Mouse (Mus musculus): ENCODE measurements around the gene Lbhd1. TPM values are rescaled to one million over a fixed set of nuclear protein-coding genes. Genes with fewer than 3 reads are reported as not detected.
"Not testable (repeated sequence)": the region's sequence is repeated elsewhere in the genome, so short reads cannot be mapped to it uniquely, and the experiment has no call there.

The Lbhd1 gene
- polyA plus RNA-seq, 1 experiment from 2014 or later = 122 TPM

- Histone ChIP-seq H3K27me3 (ENCODE audit: control insufficient read depth, insufficient read depth, low read length) (no peaks in the 10 kb centered on the region), H3K27ac (replicated peaks; ENCODE audit: low read depth, low read length) (no peak overlapping the region), H3K36me3 (replicated peaks; ENCODE audit: control insufficient read depth, insufficient read depth, low read depth, low read length) (peaks cover 6% of the 10 kb centered on the region), H3K4me3 (ENCODE audit: low read depth, low read length) (no peak overlapping the region), H3K4me2 (ENCODE audit: low read depth, low read length) (no peak overlapping the region), H3K9ac (replicated peaks; ENCODE audit: low read length) (no peak overlapping the region), H3K9me3 (replicated peaks; ENCODE audit: control insufficient read depth, low read length) (no peaks in the 10 kb centered on the region), H3K4me1 (ENCODE audit: control insufficient read depth, insufficient read depth, low read length) (no peaks in the 10 kb centered on the region)
- no peak for ATAC-seq (replicated peaks; ENCODE audit: insufficient number of reproducible peaks, low FRiP score, low TSS enrichment, low read depth)
- no peak for DNase-seq (ENCODE audit: low spot score)
- 91% methylated on average over 9 of the region's 9 CpGs for WGBS
Observed at GRCm38 (mm10) chr19:8895397-8895960, 11.9 kb downstream of the Lbhd1 start.

- not testable (repeated sequence) for H3K36me3 ChIP-seq (replicated peaks; ENCODE audit: control insufficient read depth, insufficient read depth, low read depth, low read length); H3K9me3 ChIP-seq (replicated peaks; ENCODE audit: control insufficient read depth, low read length); H3K27me3 ChIP-seq (ENCODE audit: control insufficient read depth, insufficient read depth, low read length); DNase-seq (ENCODE audit: low spot score); H3K4me2 ChIP-seq (ENCODE audit: low read depth, low read length); H3K4me1 ChIP-seq (ENCODE audit: control insufficient read depth, insufficient read depth, low read length); H3K9ac ChIP-seq (replicated peaks; ENCODE audit: low read length); ATAC-seq (replicated peaks; ENCODE audit: insufficient number of reproducible peaks, low FRiP score, low TSS enrichment, low read depth); H3K27ac ChIP-seq (replicated peaks; ENCODE audit: low read depth, low read length); H3K4me3 ChIP-seq (ENCODE audit: low read depth, low read length)
- WGBS = 85% methylated on average over 5 of the region's 5 CpGs
Observed at GRCm38 (mm10) chr19:8896231-8896630, 12.7 kb downstream of the Lbhd1 start.

GRCm38 (mm10) chr19:8897211-8897864 lies 13.8 kb downstream of the Lbhd1 start:
- ATAC-seq (replicated peaks; ENCODE audit: insufficient number of reproducible peaks, low FRiP score, low TSS enrichment, low read depth) (peak; percentile 19), DNase-seq (ENCODE audit: low spot score) (peak; percentile 47)
- not testable (repeated sequence) for H3K9me3 ChIP-seq (replicated peaks; ENCODE audit: control insufficient read depth, low read length); H3K4me1 ChIP-seq (ENCODE audit: control insufficient read depth, insufficient read depth, low read length); H3K27me3 ChIP-seq (ENCODE audit: control insufficient read depth, insufficient read depth, low read length); H3K36me3 ChIP-seq (replicated peaks; ENCODE audit: control insufficient read depth, insufficient read depth, low read depth, low read length)
- Histone ChIP-seq H3K9ac (replicated peaks; ENCODE audit: low read length) (peak overlapping the region; percentile 46), H3K4me3 (ENCODE audit: low read depth, low read length) (peak overlapping the region; percentile 80), H3K27ac (replicated peaks; ENCODE audit: low read depth, low read length) (peak overlapping the region; percentile 56; the same call in 1 of the 2 replicates), H3K4me2 (ENCODE audit: low read depth, low read length) (peak overlapping the region; percentile 44)
- 22% methylated on average over 21 of the region's 21 CpGs for WGBS

- ATAC-seq (replicated peaks; ENCODE audit: insufficient number of reproducible peaks, low FRiP score, low TSS enrichment, low read depth) = peak; percentile 98
- WGBS = under 1% methylated on average over 53 of the region's 53 CpGs
- H3K4me1 ChIP-seq (ENCODE audit: control insufficient read depth, insufficient read depth, low read length) = no peaks in the 10 kb centered on the region
Observed at GRCm38 (mm10) chr19:8897865-8898495, 14.4 kb downstream of the Lbhd1 start, which contains the start of gene Ganab. TSS of gene Ganab (plus strand) at chr19:8898071.

GRCm38 (mm10) chr19:8898576-8898975 lies 15.0 kb downstream of the Lbhd1 start:
- H3K27ac ChIP-seq (replicated peaks; ENCODE audit: low read depth, low read length) = peak overlapping the region; percentile 78; the same call in 1 of the 2 replicates
- 12% methylated on average over 13 of the region's 13 CpGs for WGBS
- H3K9ac ChIP-seq (replicated peaks; ENCODE audit: low read length) = peak overlapping the region; percentile 81
- H3K9me3 ChIP-seq (replicated peaks; ENCODE audit: control insufficient read depth, low read length) = no peaks in the 10 kb centered on the region
- H3K4me3 ChIP-seq (ENCODE audit: low read depth, low read length) = peak overlapping the region; percentile 80
- no peaks in the 10 kb centered on the region for H3K27me3 ChIP-seq (ENCODE audit: control insufficient read depth, insufficient read depth, low read length)
- H3K4me1 ChIP-seq (ENCODE audit: control insufficient read depth, insufficient read depth, low read length) = no peaks in the 10 kb centered on the region
- H3K4me2 ChIP-seq (ENCODE audit: low read depth, low read length) = peak overlapping the region; percentile 72
- DNase-seq (ENCODE audit: low spot score) = no peak
- peaks cover 3% of the 10 kb centered on the region for H3K36me3 ChIP-seq (replicated peaks; ENCODE audit: control insufficient read depth, insufficient read depth, low read depth, low read length)
- 0 out of 2 replicates have a peak, but pooled peaks have one; percentile 1 for ATAC-seq (replicated peaks; ENCODE audit: insufficient number of reproducible peaks, low FRiP score, low TSS enrichment, low read depth)

More at GRCm38 (mm10) chr19:8897865-8898495, 14.4 kb downstream of the Lbhd1 start, which contains the start of gene Ganab:
- no peaks in the 10 kb centered on the region for H3K9me3 ChIP-seq (replicated peaks; ENCODE audit: control insufficient read depth, low read length)
- peak within 1 kb of the TSS; percentile 72 for H3K4me2 ChIP-seq (ENCODE audit: low read depth, low read length)
- peak within 1 kb of the TSS; percentile 78 for H3K27ac ChIP-seq (replicated peaks; ENCODE audit: low read depth, low read length)
- peak; percentile 99 for DNase-seq (ENCODE audit: low spot score)
- no peaks in the 10 kb centered on the region for H3K27me3 ChIP-seq (ENCODE audit: control insufficient read depth, insufficient read depth, low read length)
- peak within 1 kb of the TSS; percentile 81 for H3K9ac ChIP-seq (replicated peaks; ENCODE audit: low read length)
- peak within 1 kb of the TSS; percentile 80 for H3K4me3 ChIP-seq (ENCODE audit: low read depth, low read length)
- H3K36me3 ChIP-seq (replicated peaks; ENCODE audit: control insufficient read depth, insufficient read depth, low read depth, low read length) = peaks cover 3% of the 10 kb centered on the region

- 68% methylated on average over 3 of the region's 3 CpGs for WGBS
- H3K27ac ChIP-seq (replicated peaks; ENCODE audit: low read depth, low read length) = no peak overlapping the region
- DNase-seq (ENCODE audit: low spot score) (no peak), ATAC-seq (replicated peaks; ENCODE audit: insufficient number of reproducible peaks, low FRiP score, low TSS enrichment, low read depth) (no peak)
- peak overlapping the region; percentile 80 for H3K4me3 ChIP-seq (ENCODE audit: low read depth, low read length)
- H3K36me3 ChIP-seq (replicated peaks; ENCODE audit: control insufficient read depth, insufficient read depth, low read depth, low read length) = peaks cover 3% of the 10 kb centered on the region
- peak overlapping the region; percentile 72 for H3K4me2 ChIP-seq (ENCODE audit: low read depth, low read length)
- peak overlapping the region; percentile 81 for H3K9ac ChIP-seq (replicated peaks; ENCODE audit: low read length)
- H3K4me1 ChIP-seq (ENCODE audit: control insufficient read depth, insufficient read depth, low read length) = no peaks in the 10 kb centered on the region
- no peaks in the 10 kb centered on the region for H3K27me3 ChIP-seq (ENCODE audit: control insufficient read depth, insufficient read depth, low read length)
- H3K9me3 ChIP-seq (replicated peaks; ENCODE audit: control insufficient read depth, low read length) = no peaks in the 10 kb centered on the region
Observed at GRCm38 (mm10) chr19:8899079-8899478, 15.5 kb downstream of the Lbhd1 start.

- no peak for ATAC-seq (replicated peaks; ENCODE audit: insufficient number of reproducible peaks, low FRiP score, low TSS enrichment, low read depth)
- H3K27ac ChIP-seq (replicated peaks; ENCODE audit: low read depth, low read length) = no peak overlapping the region
Observed at GRCm38 (mm10) chr19:8903412-8903811, 19.9 kb downstream of the Lbhd1 start.

GRCm38 (mm10) chr19:8908531-8908930 lies 25.0 kb downstream of the Lbhd1 start:
- no peak overlapping the region for H3K4me3 ChIP-seq (ENCODE audit: low read depth, low read length)
- peaks cover 33% of the 10 kb centered on the region for H3K36me3 ChIP-seq (replicated peaks; ENCODE audit: control insufficient read depth, insufficient read depth, low read depth, low read length)
- H3K9ac ChIP-seq (replicated peaks; ENCODE audit: low read length) = no peak overlapping the region
- H3K27me3 ChIP-seq (ENCODE audit: control insufficient read depth, insufficient read depth, low read length) = no peaks in the 10 kb centered on the region
- ATAC-seq (replicated peaks; ENCODE audit: insufficient number of reproducible peaks, low FRiP score, low TSS enrichment, low read depth) (no peak), DNase-seq (ENCODE audit: low spot score) (no peak)
- no peak overlapping the region for H3K27ac ChIP-seq (replicated peaks; ENCODE audit: low read depth, low read length)
- WGBS = 89% methylated on average over 6 of the region's 6 CpGs
- H3K9me3 ChIP-seq (replicated peaks; ENCODE audit: control insufficient read depth, low read length) = no peaks in the 10 kb centered on the region
- H3K4me1 ChIP-seq (ENCODE audit: control insufficient read depth, insufficient read depth, low read length) = no peaks in the 10 kb centered on the region
- H3K4me2 ChIP-seq (ENCODE audit: low read depth, low read length) = no peak overlapping the region

More at GRCm38 (mm10) chr19:8903412-8903811, 19.9 kb downstream of the Lbhd1 start:
- no peak overlapping the region for H3K4me3 ChIP-seq (ENCODE audit: low read depth, low read length)
- no peaks in the 10 kb centered on the region for H3K4me1 ChIP-seq (ENCODE audit: control insufficient read depth, insufficient read depth, low read length)
- peaks cover 12% of the 10 kb centered on the region for H3K36me3 ChIP-seq (replicated peaks; ENCODE audit: control insufficient read depth, insufficient read depth, low read depth, low read length)
- DNase-seq (ENCODE audit: low spot score) = no peak
- WGBS = 92% methylated on average over 5 of the region's 5 CpGs
- no peak overlapping the region for H3K9ac ChIP-seq (replicated peaks; ENCODE audit: low read length)
- H3K9me3 ChIP-seq (replicated peaks; ENCODE audit: control insufficient read depth, low read length) = no peaks in the 10 kb centered on the region
- no peaks in the 10 kb centered on the region for H3K27me3 ChIP-seq (ENCODE audit: control insufficient read depth, insufficient read depth, low read length)
- H3K4me2 ChIP-seq (ENCODE audit: low read depth, low read length) = no peak overlapping the region

Data from embryonic facial prominence, embryonic 11.5 days (tissue).